Mouse (Mus musculus) T-helper 17 cell (primary cell): ENCODE data around the gene Stag1.

Experiments used
- in situ Hi-C, 2 experiments: fragments of 300-600 bp; cut with MboI, MseI; formaldehyde crosslinking; loops; 1 replicate in 1 of 2; 2 replicates in 1 of 2; pipeline ENCODE4 v1.15.1; 2025; ENCODE audit warnings: high pct_unique_total_duplicates in 2 of 2

The Stag1 gene

GRCm38 (mm10) chr9:100597546-100597945, at the start of gene Stag1:
Stag1 (plus strand) TSS chr9:100597798.
- in situ Hi-C loops = loop anchor here in 1 of 2 experiments (25.0 kb wide), 1 partner anchor 760 kb away; no protein-coding TSS in a partner anchor

- in situ Hi-C loops = no loop called here
These were observed 49.3 kb upstream of the Stag1 start for GRCm38 (mm10) chr9:100548313-100548712.

GRCm38 (mm10) chr9:100555686-100556085, 41.9 kb upstream of the Stag1 start:
- in situ Hi-C loops = no loop called here

GRCm38 (mm10) chr9:100558023-100558573, 39.5 kb upstream of the Stag1 start:
- in situ Hi-C loops = no loop called here

DNA sequence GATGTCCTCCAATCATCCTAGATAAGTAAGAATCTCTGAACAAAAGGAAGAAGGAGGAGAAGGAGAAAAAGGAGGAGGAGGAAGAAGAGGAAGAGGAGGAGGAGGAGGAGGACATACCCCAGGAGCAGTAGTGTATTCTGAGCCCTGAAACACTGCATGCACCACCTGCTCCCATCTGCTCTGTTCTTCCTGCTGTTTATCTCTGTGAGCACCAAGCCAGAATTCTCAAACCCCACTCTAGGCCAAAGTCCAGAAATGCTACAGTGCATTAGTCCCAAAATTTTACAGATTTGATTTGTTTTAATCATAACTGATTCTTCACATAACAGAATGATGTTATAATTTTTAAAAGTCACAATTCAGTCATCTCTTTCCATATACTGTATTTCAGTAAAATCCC, 38.6 kb upstream of the Stag1 start:
- in situ Hi-C loops = no loop called here

DNA sequence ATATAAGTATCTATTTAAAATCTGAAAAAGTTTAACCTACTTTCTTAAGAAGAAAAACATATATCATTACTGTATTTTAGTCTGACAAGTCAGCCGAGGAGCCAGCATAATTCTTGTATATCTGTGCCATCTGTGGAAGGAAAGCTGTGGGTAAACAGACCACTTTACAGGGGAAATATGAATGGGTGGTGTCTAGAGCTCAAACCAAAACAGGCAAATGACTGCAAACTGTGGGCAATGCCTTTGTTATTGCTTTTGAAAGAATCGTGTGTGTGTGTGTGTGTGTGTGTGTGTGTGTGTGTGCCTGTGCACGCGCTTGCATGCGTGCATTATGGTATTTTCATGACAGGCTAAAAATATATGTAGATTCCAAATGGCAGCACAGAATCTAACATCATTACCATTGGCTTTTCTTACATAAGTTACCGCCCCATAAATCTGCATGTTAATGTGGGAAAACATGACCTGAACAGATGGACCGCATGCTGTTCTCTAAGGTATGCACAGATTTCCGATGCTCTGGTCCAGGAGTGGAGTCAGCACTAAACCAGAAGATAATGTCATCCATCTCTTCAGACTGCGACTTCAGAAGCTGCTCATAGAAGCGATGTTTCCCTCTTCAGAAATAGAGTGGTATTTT, 37.2 kb upstream of the Stag1 start:
- in situ Hi-C loops = loop anchor here in 1 of 2 experiments (5.0 kb wide), 1 partner anchor 82 kb away; no protein-coding TSS in a partner anchor

DNA sequence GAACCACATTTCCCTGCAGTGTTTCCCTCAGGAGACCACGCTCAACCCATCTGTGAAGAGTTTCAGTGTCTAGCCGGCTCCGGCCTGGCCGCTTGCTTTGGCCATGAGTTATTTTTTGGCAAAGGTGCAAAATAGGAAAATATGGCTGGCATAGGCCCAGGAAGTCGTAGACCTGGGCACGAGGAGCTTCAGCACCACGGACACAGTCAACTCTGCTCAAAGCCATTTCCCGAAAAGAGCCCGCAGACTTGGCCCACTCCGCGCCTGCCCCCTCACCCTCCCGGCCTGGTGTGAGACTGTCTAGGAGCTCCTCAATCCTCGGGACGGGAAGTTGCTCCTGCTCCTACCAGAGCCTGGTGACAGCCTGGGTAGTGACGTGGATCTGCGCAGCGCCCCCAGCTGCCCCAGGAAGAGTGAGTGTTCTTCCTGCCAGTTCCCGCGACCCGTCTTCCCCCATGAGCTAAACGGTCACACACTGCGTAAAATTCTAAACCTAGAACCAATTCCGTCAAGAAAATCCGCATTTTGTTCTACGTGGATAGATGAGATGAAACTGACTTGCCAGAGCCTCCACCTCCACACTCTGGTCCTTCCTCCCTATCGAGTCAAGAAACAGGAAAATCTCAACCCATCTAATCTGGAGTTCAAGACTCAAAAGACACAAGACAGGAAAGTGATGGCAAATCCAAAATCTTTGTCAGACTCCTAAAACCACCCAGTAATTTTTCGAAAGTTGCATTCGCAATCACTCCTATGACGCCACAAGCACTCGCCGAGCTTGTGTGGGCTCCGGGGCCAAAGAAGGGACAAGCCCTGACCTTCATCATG, 27.6 kb upstream of the Stag1 start:
- in situ Hi-C loops = no loop called here

- in situ Hi-C loops = no loop called here
These were observed 26.9 kb upstream of the Stag1 start, which contains the start of gene Slc35g2 for GRCm38 (mm10) chr9:100570626-100571233. Slc35g2 (minus strand) TSS chr9:100571090.

GRCm38 (mm10) chr9:100571511-100571910, 26.1 kb upstream of the Stag1 start:
- in situ Hi-C loops = no loop called here

GRCm38 (mm10) chr9:100573300-100573699, 24.3 kb upstream of the Stag1 start:
- in situ Hi-C loops = no loop called here

DNA sequence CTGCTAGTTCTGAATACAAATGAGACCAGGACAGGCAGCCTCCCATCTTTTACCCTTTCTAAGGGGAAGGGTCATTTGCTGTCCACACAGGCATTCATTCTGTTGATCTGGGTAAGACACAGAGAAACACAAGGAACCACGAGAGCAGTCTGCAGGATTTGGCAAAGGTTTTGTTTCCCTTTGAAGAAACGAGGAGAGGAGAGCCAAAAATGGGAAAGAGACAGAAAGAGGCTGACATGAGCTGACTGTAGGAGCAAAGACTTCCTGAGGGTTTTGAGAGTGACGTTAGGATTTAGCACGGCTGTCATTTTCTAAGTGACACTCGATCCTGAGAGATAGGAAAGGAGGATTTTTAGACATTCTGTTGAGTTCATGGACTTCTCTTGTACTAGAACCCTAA, 23.7 kb upstream of the Stag1 start:
- in situ Hi-C loops = no loop called here

DNA sequence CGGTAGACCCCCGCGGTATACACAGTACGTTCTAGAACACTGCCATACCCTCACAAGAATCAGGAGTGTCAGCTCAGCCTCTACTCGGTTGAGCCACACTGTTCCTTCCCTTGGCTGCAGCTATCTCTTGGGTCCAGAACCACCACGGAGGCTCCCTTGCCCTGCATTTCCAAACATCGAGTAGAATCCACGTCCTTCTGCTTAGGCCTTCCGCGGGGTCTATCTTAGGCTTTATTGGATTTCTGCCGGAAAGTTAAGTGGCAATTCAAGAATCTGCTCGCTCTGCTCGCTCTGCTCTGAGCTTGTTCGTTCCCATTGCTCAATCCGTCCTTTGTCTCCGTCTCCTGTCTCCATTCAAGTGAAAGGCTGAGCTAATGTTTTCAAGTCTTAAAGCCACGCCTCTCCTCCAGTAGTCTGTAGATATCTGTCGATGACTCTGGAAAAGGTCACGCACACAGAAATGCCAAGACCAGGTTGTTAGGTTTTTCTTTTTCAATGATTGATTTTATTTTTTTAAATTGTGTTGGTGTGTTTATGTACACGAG, 17.3 kb upstream of the Stag1 start:
- in situ Hi-C loops = loop anchor here in 1 of 2 experiments (25.0 kb wide), 1 partner anchor 743 kb away; no protein-coding TSS in a partner anchor

DNA sequence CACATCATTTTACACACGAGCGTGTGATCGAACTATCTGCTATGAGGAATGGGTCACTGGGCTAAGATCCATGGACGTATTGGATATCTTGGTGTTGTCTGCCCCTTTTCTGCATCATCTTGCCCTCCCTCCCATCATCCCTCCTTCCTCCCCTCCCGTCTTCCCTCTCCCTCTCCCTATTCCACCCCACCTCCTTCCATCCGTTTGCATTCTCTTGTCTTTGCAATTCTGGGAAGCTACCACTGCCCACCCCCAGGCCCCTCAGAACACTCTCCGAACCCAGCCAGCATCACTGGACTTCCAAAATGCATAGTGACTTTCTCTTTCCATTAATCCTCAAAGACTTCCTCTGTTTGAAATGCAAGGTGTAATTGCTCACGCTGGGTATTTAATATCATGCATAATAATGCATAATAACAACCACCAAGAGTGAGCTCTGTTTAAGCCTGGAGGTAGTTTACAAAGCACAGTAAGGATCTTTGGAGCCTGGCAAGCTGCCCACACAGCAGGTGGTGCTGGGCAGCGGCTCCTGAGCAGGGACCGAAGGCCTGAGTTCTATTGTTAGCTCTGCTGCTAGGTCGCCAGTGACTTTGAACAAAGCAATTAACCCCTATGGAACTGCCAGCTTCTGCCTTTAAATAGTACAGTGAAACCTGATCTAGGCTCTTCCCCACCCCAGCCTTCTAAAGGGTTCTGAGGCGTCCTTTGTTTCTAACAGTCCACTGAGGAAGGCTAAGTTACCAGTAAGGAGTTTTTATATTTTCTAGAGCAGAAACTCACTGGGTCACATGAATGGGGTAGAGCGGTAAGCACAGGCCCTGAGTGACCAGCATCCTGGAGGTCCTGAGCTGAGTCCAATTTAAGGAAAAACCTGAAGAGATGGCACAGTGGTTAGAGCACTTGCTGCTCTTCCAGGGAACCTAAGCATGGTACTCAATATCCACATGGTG, 15.8 kb upstream of the Stag1 start:
- in situ Hi-C loops = loop anchor here in 1 of 2 experiments (25.0 kb wide), 1 partner anchor 745 kb away; no protein-coding TSS in a partner anchor

GRCm38 (mm10) chr9:100582883-100583575, 14.6 kb upstream of the Stag1 start:
- in situ Hi-C loops = loop anchor here in 1 of 2 experiments (25.0 kb wide), 1 partner anchor 746 kb away; no protein-coding TSS in a partner anchor

GRCm38 (mm10) chr9:100584031-100584430, 13.6 kb upstream of the Stag1 start:
- in situ Hi-C loops = loop anchor here in 1 of 2 experiments (25.0 kb wide), 1 partner anchor 747 kb away; no protein-coding TSS in a partner anchor

- in situ Hi-C loops = loop anchor here in 1 of 2 experiments (25.0 kb wide), 1 partner anchor 753 kb away; no protein-coding TSS in a partner anchor
These were observed 7.1 kb upstream of the Stag1 start for GRCm38 (mm10) chr9:100590462-100590861.

GRCm38 (mm10) chr9:100596317-100596716, 1.3 kb upstream of the Stag1 start:
- in situ Hi-C loops = loop anchor here in 1 of 2 experiments (25.0 kb wide), 1 partner anchor 759 kb away; no protein-coding TSS in a partner anchor

DNA sequence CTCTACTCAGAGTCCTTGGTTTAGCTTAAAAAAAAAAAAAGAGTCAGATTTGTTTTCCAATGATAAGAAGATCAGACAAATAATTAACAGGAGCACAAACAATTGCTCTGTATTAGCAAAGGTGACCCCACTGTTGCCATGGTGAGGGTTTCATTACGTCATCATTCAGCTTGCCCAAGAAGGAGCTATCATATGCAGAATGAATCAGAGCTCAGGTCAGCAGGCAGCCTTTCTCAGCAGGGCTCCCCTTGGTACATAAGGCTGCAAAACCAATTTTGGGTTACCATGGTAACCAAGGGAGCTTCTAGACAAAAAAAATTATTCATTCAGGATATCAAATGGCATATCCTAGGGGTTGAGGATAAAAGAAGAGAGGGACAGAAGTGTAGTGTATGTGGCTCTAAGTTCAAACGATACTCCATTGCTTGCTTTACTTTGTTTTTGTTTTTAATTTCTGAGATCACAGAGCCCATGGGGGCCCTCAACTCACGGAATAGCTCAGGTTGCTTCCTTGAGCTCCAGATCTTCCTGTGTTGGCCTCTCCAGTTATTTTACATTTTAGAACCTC, 2.2 kb downstream of the Stag1 start:
- in situ Hi-C loops = loop anchor here (25.0 kb wide), 2 partner anchors 738 to 763 kb away; no protein-coding TSS in a partner anchor

GRCm38 (mm10) chr9:100602130-100602529, 4.5 kb downstream of the Stag1 start:
- in situ Hi-C loops = loop anchor here in 1 of 2 experiments (25.0 kb wide), 1 partner anchor 740 kb away; no protein-coding TSS in a partner anchor
